Mouse (Mus musculus) spleen, adult 2 months (tissue): ENCODE measurements around the gene Zmiz1. TPM values are rescaled to one million over a fixed set of nuclear protein-coding genes. Genes with fewer than 3 reads are reported as not detected.
A peak's percentile ranks its signal among the peaks of the same experiment; 100 is the strongest.

Experiments
- DNase-seq, 2 experiments: peaks; one replicate each; pipeline versions ENCODE4 v3.0.0 to v3.0.0-alpha.2; 2012 to 2021; ENCODE audit warnings: low spot score in 2 of 2, low read depth in 1 of 2
- H3K27ac ChIP-seq: fragments of 200-500 bp; 2 replicates; pipeline ENCODE4 v1.5.1; 2012; ENCODE audit warnings: low read length, inconsistent platforms; ENCODE audit not compliant: insufficient read depth
- H3K27me3 ChIP-seq: fragments of 200-500 bp; 2 replicates; pipeline ENCODE4 v1.6.1; 2012; ENCODE audit warnings: mild to moderate bottlenecking, moderate library complexity, low read length, inconsistent platforms; ENCODE audit not compliant: control insufficient read depth, insufficient read depth
- H3K36me3 ChIP-seq: fragments of 200-500 bp; 2 replicates; pipeline ENCODE4 v1.6.1; 2012; ENCODE audit warnings: mild to moderate bottlenecking, low read length, inconsistent platforms; ENCODE audit not compliant: control insufficient read depth, insufficient read depth
- H3K4me1 ChIP-seq: fragments of 200-500 bp; 2 replicates; pipeline ENCODE4 v1.6.1; 2011; ENCODE audit warnings: inconsistent platforms; ENCODE audit not compliant: control insufficient read depth, insufficient read depth, insufficient read length
- H3K4me3 ChIP-seq: fragments of 200-500 bp; 2 replicates; pipeline ENCODE4 v1.5.1; 2011; ENCODE audit warnings: mild to moderate bottlenecking, inconsistent platforms; ENCODE audit not compliant: insufficient read depth, insufficient read length; ENCODE audit errors: extremely low read depth
- CTCF ChIP-seq: fragments of 200-500 bp; IDR thresholded peaks from 2 replicates; pipeline ENCODE4 v1.5.1; 2011; ENCODE audit warnings: mild to moderate bottlenecking, inconsistent platforms; ENCODE audit not compliant: insufficient read depth, insufficient read length, insufficient replicate concordance; ENCODE audit errors: extremely low read depth
- POLR2A ChIP-seq: fragments of 200-500 bp; IDR thresholded peaks from 2 replicates; pipeline ENCODE4 v1.6.1; 2011; ENCODE audit warnings: low read depth, low read length, inconsistent platforms
- WGBS: fragments of 180-500 bp; shearing (Covaris S2); methylation state at CpG from one replicate; pipeline ENCODE4 v1.1.7; 2018; 5-methylcytosine and 5-hydroxymethylcytosine counted together
- polyA plus RNA-seq: library from polyadenylated mRNA; depleted of rRNA; stranded (reverse); fragments of >200 nt; gene quantifications from 2 replicates; pipeline ENCODE4 v1.2.3, GENCODE M21; 2012

Zmiz1 gene
- polyA plus RNA-seq, 1 experiment: 48.5 TPM

DNA sequence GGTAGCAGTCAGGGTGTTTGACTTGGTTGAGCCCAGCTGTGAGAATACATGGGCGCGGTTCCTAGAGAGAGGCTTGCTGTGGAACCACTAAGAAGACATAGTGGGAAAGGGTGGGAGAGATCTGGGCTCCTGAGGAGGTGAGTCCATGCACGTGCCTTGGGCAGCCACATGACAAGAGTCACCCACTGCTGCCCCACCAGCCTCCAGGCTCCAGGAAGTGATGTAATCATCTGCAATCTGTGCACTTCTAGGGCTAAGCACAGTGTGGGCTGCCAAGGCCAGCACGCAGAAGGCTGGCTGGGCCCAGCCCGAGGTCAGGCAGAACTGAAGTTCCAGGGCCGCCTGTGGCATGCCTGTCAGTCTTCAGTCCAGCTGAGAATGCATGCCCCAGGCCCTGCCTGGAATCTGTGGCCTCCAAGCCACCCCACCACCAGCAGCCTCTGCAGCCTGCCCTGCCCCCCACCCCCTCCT is 46.3 kb downstream of the Zmiz1 start:
- 49% methylated on average over 6 of the region's 6 CpGs for WGBS
- peak overlapping the region; percentile 11; the same call in 1 of the 2 replicates for H3K27ac ChIP-seq
- peaks cover 4% of the 10 kb centered on the region; the same call in 1 of the 2 replicates for H3K36me3 ChIP-seq
- no peaks in the 10 kb centered on the region for H3K27me3 ChIP-seq
- DNase-seq: no peak
- TF ChIP-seq CTCF (no peak), POLR2A (no peak)
- H3K4me1 ChIP-seq: peaks cover 27% of the 10 kb centered on the region
- H3K4me3 ChIP-seq: no peak overlapping the region

DNA sequence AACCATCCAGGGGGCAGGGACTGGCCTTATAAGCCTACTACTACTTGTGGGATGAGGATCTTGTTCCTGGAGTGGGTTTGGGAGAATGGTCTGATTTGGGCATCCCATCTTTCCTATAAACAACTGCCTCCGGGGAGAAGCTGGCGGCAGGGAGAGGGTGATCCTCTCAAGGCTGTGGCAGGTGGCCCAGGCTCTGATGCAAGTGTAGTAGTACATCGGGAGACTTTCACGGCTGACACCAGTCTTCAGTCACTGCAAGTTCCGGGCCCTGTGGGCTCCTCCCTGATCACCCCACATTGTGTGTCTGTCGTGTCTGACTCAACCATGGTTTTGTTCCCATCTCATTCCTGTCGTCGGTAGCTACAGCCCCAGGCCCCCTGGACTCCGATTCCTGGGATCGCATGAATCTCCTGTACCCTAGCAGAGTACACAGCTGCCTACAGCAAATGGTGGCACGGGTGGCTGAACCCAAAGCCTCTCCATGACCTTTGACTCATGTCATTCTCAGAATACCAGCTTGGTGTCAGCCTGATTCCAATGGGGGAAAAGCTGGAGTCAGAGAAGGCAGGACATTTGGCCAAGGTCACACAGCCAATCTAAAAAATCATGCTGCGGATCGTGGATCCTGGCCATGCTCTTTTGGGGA is 49.2 kb downstream of the Zmiz1 start:
- no peak overlapping the region for H3K27ac ChIP-seq
- no peak for DNase-seq
- no peak for TF ChIP-seq POLR2A
- no peak for TF ChIP-seq CTCF
- no peaks in the 10 kb centered on the region for H3K27me3 ChIP-seq
- H3K4me1 ChIP-seq: peaks cover 21% of the 10 kb centered on the region; the same call in 1 of the 2 replicates
- H3K4me3 ChIP-seq: no peak overlapping the region
- 90% methylated on average over 13 of the region's 13 CpGs for WGBS
- peaks cover 4% of the 10 kb centered on the region; the same call in 1 of the 2 replicates for H3K36me3 ChIP-seq

DNA sequence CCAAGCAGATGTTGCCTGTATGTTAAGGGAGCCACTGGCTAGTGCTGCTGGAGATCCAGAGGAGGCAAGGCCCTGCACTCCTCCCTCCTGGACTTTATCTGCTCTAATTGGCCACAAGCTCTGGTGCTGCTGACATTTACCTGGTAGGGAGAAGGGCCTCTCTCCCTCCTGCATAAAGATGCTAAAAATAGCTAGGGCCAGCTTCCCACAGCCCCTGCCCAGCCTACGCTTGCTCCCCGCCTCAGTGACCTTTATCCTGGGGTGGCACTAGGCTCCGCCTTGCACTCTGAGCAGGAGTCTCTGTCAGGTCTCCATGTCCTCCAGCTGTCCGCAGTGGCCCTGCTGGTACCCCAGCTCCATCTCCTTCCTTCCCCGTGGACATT is 49.8 kb downstream of the Zmiz1 start:
- Histone ChIP-seq H3K4me3 (no peak overlapping the region), H3K27ac (no peak overlapping the region), H3K4me1 (peaks cover 25% of the 10 kb centered on the region; the same call in 1 of the 2 replicates), H3K36me3 (peaks cover 4% of the 10 kb centered on the region; the same call in 1 of the 2 replicates), H3K27me3 (no peaks in the 10 kb centered on the region)
- no peak for DNase-seq
- TF ChIP-seq POLR2A (no peak), CTCF (no peak)
- 86% methylated on average over 5 of the region's 5 CpGs for WGBS

DNA sequence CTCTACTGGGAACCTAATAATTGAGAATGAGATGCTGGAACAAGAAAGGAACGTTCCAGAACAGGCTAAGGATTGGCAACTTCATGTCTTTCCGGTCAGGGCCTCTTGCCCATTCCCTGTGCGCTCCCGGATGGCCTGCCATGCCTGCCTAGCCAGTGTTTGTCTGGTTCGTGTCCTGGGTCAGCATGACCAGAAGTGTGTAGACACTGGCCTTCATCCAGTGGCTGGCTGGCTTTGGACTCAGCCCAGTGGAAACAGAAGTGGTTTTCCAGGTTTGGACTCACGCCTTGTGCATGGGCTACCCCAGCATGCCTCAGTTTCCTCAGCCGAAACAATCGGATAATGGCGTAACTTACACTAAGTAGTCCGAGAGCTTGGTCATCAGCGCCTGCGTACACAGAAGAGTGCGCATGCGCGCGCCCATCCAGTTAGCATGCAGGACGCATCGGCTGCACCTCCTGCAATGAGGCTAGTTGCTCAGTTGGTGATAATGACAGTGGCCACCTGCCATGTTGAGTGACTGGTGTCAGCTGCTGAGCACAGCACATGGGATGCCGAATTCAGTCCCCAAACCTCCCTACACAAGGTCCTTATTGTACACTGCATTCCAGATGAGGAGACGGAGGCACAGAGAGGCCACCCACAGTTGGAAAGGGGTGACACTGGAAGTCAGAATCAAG is 50.6 kb downstream of the Zmiz1 start:
- 95% methylated on average over 20 of the region's 20 CpGs for WGBS
- Histone ChIP-seq H3K27me3 (no peaks in the 10 kb centered on the region), H3K4me3 (no peak overlapping the region), H3K4me1 (peaks cover 26% of the 10 kb centered on the region; the same call in 1 of the 2 replicates), H3K27ac (no peak overlapping the region), H3K36me3 (no peaks in the 10 kb centered on the region)
- DNase-seq: no peak
- TF ChIP-seq POLR2A (no peak), CTCF (no peak)

DNA sequence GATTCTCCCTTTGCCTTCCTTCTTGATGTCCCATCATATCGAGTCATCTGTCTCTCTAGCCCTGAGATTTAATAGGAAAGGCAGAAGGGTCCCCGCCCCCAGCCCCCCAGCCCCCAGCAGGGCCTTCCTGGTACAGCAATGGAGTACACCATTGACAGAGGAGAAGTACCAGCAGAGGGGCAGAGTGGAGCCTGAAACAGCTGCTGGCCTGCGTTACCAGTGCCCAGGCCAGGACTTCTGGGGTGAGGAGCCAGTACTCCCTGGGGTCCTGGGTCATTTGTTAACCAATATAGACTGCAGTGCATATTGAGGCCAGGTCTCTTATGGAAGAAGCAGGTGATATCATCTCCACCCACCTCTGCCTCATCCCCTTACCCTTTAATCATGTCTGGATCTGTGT is 51.4 kb downstream of the Zmiz1 start:
- Histone ChIP-seq H3K4me3 (no peak overlapping the region), H3K36me3 (no peaks in the 10 kb centered on the region), H3K27me3 (no peaks in the 10 kb centered on the region), H3K4me1 (peaks cover 28% of the 10 kb centered on the region; the same call in 1 of the 2 replicates), H3K27ac (no peak overlapping the region)
- no peak for TF ChIP-seq POLR2A
- TF ChIP-seq CTCF: no peak
- 85% methylated on average over 3 of the region's 3 CpGs for WGBS
- no peak for DNase-seq

DNA sequence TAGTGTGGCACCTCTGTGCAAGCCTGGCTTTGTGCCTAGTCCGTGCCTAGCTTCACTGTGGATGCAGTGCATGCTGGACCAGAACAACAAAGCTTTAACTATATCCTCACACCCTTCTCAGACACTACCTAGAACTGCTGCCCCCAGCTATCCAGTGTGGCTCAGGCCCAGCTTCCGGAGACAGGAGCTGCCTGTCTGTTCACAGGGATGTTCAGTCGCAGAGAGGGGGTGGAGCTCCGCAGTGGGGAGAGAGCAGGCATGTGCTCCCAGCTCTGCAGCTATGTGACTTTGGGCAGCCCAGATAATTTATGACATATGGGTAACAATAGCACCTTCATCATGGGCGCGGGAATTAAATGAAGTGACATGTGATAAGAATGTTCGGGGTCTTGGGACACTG is 52.0 kb downstream of the Zmiz1 start:
- no peak for DNase-seq
- Histone ChIP-seq H3K27me3 (no peaks in the 10 kb centered on the region), H3K36me3 (no peaks in the 10 kb centered on the region), H3K4me3 (no peak overlapping the region), H3K27ac (no peak overlapping the region), H3K4me1 (peaks cover 31% of the 10 kb centered on the region; the same call in 1 of the 2 replicates)
- TF ChIP-seq POLR2A: no peak
- no peak for TF ChIP-seq CTCF
- WGBS: 72% methylated on average over 7 of the region's 7 CpGs
